Mouse (Mus musculus) testis, adult 2 months (tissue): ENCODE results near the gene Gse1.

ENCODE experiments used
- CTCF ChIP-seq: fragments of 200-500 bp; IDR thresholded peaks from 2 replicates; pipeline ENCODE4 v1.5.1; 2012; ENCODE audit warnings: low read depth, mild to moderate bottlenecking, inconsistent platforms, low read length, moderate library complexity; ENCODE audit not compliant: control insufficient read depth, insufficient read depth, insufficient replicate concordance
- POLR2A ChIP-seq: fragments of 200-500 bp; IDR thresholded peaks from 2 replicates; pipeline ENCODE4 v1.6.1; 2012; ENCODE audit warnings: low read depth, mild to moderate bottlenecking, inconsistent platforms, low read length, moderate library complexity; ENCODE audit not compliant: control insufficient read depth

DNA sequence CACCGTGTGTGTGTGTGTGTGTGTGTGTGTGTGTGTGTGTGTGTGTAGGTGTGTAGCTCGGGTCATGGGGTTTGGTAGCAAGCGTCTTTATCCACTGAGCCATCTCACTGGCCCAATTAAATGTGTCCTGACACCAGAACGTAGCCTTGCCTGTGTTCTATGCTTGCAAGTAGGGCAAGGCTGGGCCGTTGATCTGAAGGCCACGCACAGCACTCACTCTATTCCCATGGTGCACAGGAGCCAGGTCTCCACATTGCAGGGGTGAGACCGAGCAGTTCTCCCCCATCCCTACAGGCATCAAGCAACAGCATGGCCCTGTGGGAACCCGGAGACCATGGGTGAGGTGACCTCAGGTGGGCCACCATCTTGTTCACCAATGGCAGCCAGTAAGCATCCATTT lies 194.0 kb downstream of the Gse1 start:
- TF ChIP-seq POLR2A (no peak), CTCF (no peak)
